Mouse (Mus musculus) ES-E14 (cell line): ENCODE measurements around the gene Idh3a.

Source experiments
- HCFC1 ChIP-seq: IDR thresholded peaks from 2 replicates; pipeline ENCODE4 v1.6.1; 2012; ENCODE audit warnings: low read length, inconsistent platforms, borderline replicate concordance; ENCODE audit not compliant: insufficient read depth
- MAFK ChIP-seq: IDR thresholded peaks from 2 replicates; pipeline ENCODE4 v1.6.1; 2014; ENCODE audit warnings: mild to moderate bottlenecking, low read depth, low read length, inconsistent platforms; ENCODE audit not compliant: insufficient read depth
- ZC3H11A ChIP-seq: IDR thresholded peaks from 2 replicates; pipeline ENCODE4 v1.6.1; 2012; ENCODE audit warnings: low read depth, mild to moderate bottlenecking, inconsistent platforms, low read length, borderline replicate concordance

DNA sequence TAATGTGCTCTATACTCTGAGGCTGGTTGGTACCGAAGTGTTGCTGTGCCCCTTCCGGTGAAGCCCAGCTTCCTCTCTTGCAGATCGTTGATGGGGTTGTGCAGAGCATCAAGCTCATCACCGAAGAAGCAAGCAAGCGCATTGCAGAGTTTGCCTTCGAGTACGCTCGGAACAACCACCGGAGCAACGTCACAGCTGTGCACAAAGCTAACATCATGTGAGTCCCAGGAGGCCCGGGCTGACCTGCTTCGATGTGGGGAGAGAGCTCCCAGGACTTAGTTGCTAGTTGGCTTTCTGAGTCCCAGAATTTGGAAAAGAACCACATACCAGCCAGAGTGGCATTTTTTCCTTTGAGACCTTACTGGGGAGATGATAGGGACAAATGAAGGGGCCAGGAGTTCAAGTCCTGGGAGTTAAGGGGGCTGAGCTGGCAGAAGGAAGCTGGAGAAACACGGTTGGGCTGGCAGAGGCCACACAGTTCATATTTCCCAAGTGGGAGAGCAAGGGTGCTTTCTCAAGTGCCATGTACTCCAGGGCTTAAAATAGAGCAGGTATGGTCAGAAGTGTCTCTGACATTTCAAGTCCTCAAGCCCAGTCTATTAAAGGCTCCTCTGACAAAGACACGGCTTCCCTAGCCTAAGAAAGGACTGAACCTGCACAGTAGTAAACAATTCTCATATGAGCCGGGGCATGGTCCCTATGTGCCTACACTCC is 10.8 kb downstream of the Idh3a start:
- TF ChIP-seq MAFK (no peak), HCFC1 (no peak), ZC3H11A (no peak)
